Mouse (Mus musculus) MEL (cell line): ENCODE data around the gene Nap1l1.

ENCODE experiments used
- CHD2 ChIP-seq: IDR thresholded peaks from 2 replicates; pipeline ENCODE4 v1.6.1; 2011; ENCODE audit warnings: low read length, improper control_type of control experiment
- CTCF ChIP-seq, 3 experiments: IDR thresholded peaks in 2 of 3; conservative IDR thresholded peaks in 1 of 3; 2 replicates each; pipeline ENCODE4 v1.5.1; 2011 to 2012; ENCODE audit warnings: low read length in 3 of 3, low read depth in 2 of 3, mild to moderate bottlenecking in 2 of 3, improper control_type of control experiment in 1 of 3, inconsistent platforms in 1 of 3, mixed read lengths in 1 of 3, moderate library complexity in 1 of 3; ENCODE audit not compliant: control insufficient read depth in 1 of 3, insufficient read depth in 1 of 3, poor library complexity in 1 of 3, severe bottlenecking in 1 of 3
- E2F4 ChIP-seq: IDR thresholded peaks from 2 replicates; pipeline ENCODE4 v1.6.1; 2011; ENCODE audit warnings: low read depth, low read length, improper control_type of control experiment, borderline replicate concordance
- EP300 ChIP-seq, 2 experiments: IDR thresholded peaks; 2 replicates each; pipeline ENCODE4 v1.6.1; 2011; ENCODE audit warnings: improper control_type of control experiment in 2 of 2, low read length in 2 of 2, low read depth in 1 of 2, mild to moderate bottlenecking in 1 of 2
- ETS1 ChIP-seq: IDR thresholded peaks from 2 replicates; pipeline ENCODE4 v1.6.1; 2012; ENCODE audit warnings: low read depth, mild to moderate bottlenecking, inconsistent platforms, low read length, improper control_type of control experiment, moderate library complexity
- GATA1 ChIP-seq: IDR thresholded peaks from 2 replicates; pipeline ENCODE4 v1.6.1; 2011; ENCODE audit warnings: low read depth, low read length, improper control_type of control experiment
- JUND ChIP-seq: IDR thresholded peaks from 2 replicates; pipeline ENCODE4 v1.6.1; 2011; ENCODE audit warnings: low read depth, mild to moderate bottlenecking, improper control_type of control experiment, low read length
- KAT2A ChIP-seq: conservative IDR thresholded peaks from 2 replicates; pipeline ENCODE4 v1.6.1; 2012; ENCODE audit warnings: low read depth, low read length, improper control_type of control experiment, inconsistent platforms
- MAZ ChIP-seq: IDR thresholded peaks from 2 replicates; pipeline ENCODE4 v1.6.1; 2012; ENCODE audit warnings: low read depth, mild to moderate bottlenecking, inconsistent platforms, low read length, improper control_type of control experiment
- POLR2A ChIP-seq, 2 experiments: IDR thresholded peaks; 2 replicates each; pipeline ENCODE4 v1.6.1; 2011 to 2012; ENCODE audit warnings: low read length in 2 of 2, mild to moderate bottlenecking in 2 of 2, control low read depth in 1 of 2, improper control_type of control experiment in 1 of 2, low read depth in 1 of 2, moderate library complexity in 1 of 2; ENCODE audit not compliant: control insufficient read depth in 1 of 2, insufficient read depth in 1 of 2, poor library complexity in 1 of 2
- RCOR1 ChIP-seq: IDR thresholded peaks from 2 replicates; pipeline ENCODE4 v1.6.1; 2012; ENCODE audit warnings: low read depth, mild to moderate bottlenecking, inconsistent platforms, low read length, improper control_type of control experiment
- TBP ChIP-seq: IDR thresholded peaks from 2 replicates; pipeline ENCODE4 v1.8.0; 2011; ENCODE audit warnings: low read depth, low read length, improper control_type of control experiment
- TCF12 ChIP-seq: IDR thresholded peaks from 2 replicates; pipeline ENCODE4 v1.6.1; 2014; ENCODE audit warnings: low read depth, mild to moderate bottlenecking, inconsistent platforms, low read length, improper control_type of control experiment, moderate library complexity
- UBTF ChIP-seq: IDR thresholded peaks from 2 replicates; pipeline ENCODE4 v1.6.1; 2012; ENCODE audit warnings: low read depth, mild to moderate bottlenecking, inconsistent platforms, low read length, improper control_type of control experiment, moderate library complexity, borderline replicate concordance; ENCODE audit not compliant: insufficient read depth

DNA sequence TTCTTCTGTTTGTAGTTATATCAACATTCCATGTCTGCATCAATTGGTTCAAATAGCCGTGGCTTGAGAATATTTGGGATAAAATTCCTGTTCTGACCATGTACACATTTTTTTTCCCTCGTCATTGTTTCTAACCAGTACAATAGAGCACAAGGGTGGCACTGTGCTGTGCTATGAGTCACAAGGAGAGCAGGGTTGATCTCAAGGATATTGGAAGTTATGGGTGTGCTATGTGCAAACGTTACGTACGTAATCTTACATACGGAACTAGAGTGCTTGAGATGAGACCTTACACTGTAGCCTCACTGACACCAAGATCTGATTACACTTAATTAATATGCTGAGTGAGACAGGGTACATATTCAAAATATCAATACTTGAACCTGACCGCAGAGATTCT, 54.6 kb downstream of the Nap1l1 start:
- no peak for TF ChIP-seq CTCF (IDR thresholded peaks at IDR 0.05 in 2 of 3, conservative IDR thresholded peaks at IDR 0.05 in 1 of 3; ENCODE audit: control insufficient read depth in 1 of 3, insufficient read depth in 1 of 3, low read depth in 2 of 3, low read length in 3 of 3, poor library complexity in 1 of 3, severe bottlenecking in 1 of 3)
- no peak for TF ChIP-seq EP300 (IDR thresholded peaks at IDR 0.05; ENCODE audit: low read depth in 1 of 2, low read length in 2 of 2)
- TF ChIP-seq POLR2A (IDR thresholded peaks at IDR 0.05; ENCODE audit: control insufficient read depth in 1 of 2, insufficient read depth in 1 of 2, low read depth in 1 of 2, low read length in 2 of 2, poor library complexity in 1 of 2): no peak
- no peak for TF ChIP-seq JUND
- TF ChIP-seq RCOR1: no peak
- no peak for TF ChIP-seq UBTF
- TF ChIP-seq CHD2: no peak
- no peak for TF ChIP-seq TBP
- TF ChIP-seq E2F4: no peak
- no peak for TF ChIP-seq GATA1
- TF ChIP-seq ETS1: no peak
- no peak for TF ChIP-seq TCF12
- TF ChIP-seq MAZ: no peak
- TF ChIP-seq KAT2A: no peak
